ENCODE assay signal across 9 mouse cellular contexts in genomic region chr11:80872509-80873474, GRCm38 (mm10). TPM values are rescaled to one million over a fixed set of nuclear protein-coding genes. Genes with fewer than 3 reads are reported as not detected.
DNase-seq lines count a peak whose midpoint lies in the region; ATAC-seq and TF ChIP-seq lines count a peak whose summit lies in the region.
"Had no signal": no experiment of that assay in that cellular context is flagged by ENCODE, and none has a peak within 500 bp of the region (broad histone marks: within the 10 kb centered on the region; RNA-seq: fewer than 3 reads in every experiment).

No protein-coding gene starts in this region.

- peak; percentile 97 for ATAC-seq in liver, embryonic 12.5 days

- peak; percentile 84 for TF ChIP-seq CTCF in layer of hippocampus, adult 2 months (conservative IDR thresholded peaks at IDR 0.05)

- H3K36me3 ChIP-seq in liver, embryonic 12.5 days, result no peaks in the 10 kb centered on the region

- intact Hi-C loops in heart, postnatal 25 days (cut with DNase I), result loop anchor here (5.0 kb wide), 1 partner anchor 175 kb away; no protein-coding TSS in a partner anchor

- H3K27ac ChIP-seq in layer of hippocampus, adult 2 months, result no peak overlapping the region
- H3K27ac ChIP-seq in liver, embryonic 12.5 days, result peak overlapping the region; percentile 91

- peak overlapping the region; percentile 39 for H3K9ac ChIP-seq in liver, embryonic 12.5 days

- no peak overlapping the region for H3K4me3 ChIP-seq in layer of hippocampus, adult 2 months
- H3K4me3 ChIP-seq in liver, embryonic 12.5 days, result peak overlapping the region; percentile 20

- H3K4me1 ChIP-seq in liver, embryonic 12.5 days, result peaks cover 38% of the 10 kb centered on the region

- DNase-seq in layer of hippocampus, adult 2 months (ENCODE audit: low spot score in 2 of 2), result peak in 1 of 2 experiments; percentile 49
- no peak for DNase-seq in layer of hippocampus, postnatal 14 days (ENCODE audit: low spot score in 2 of 2)
- DNase-seq in adrenal gland, adult 2 months, result peak; percentile 80
- peak; percentile 75 for DNase-seq in embryo, embryonic 10 days (ENCODE audit: low spot score)
- peak; percentile 23 for DNase-seq in heart, postnatal 25 days (ENCODE audit: low spot score)
- DNase-seq in ovary, postnatal 36 days (ENCODE audit: low spot score), result peak; percentile 59
- DNase-seq in thymus, postnatal 4 days, result peak; percentile 80

- WGBS in liver, embryonic 12.5 days (ENCODE audit: insufficient replicate concordance), result 24% methylated on average over 17 of the region's 17 CpGs

- peak overlapping the region; percentile 59 for H3K4me2 ChIP-seq in liver, embryonic 12.5 days

- no peaks in the 10 kb centered on the region for H3K9me3 ChIP-seq in liver, embryonic 12.5 days (replicated peaks)

- peaks cover 9% of the 10 kb centered on the region; the same call in 1 of the 2 replicates for H3K27me3 ChIP-seq in liver, embryonic 12.5 days (replicated peaks)

RNA-seq across cellular contexts. Expression of gene Spaca3, which starts 14.6 kb away (rescaled TPM):
- total RNA-seq in layer of hippocampus, adult 2 months (2021), result not detected
- total RNA-seq in layer of hippocampus, postnatal 14 days (2021), result not detected
- not detected for total RNA-seq in adrenal gland, adult 2 months (2021)
- polyA plus RNA-seq in adrenal gland, adult 2 months (2012; rRNA removed), result not detected in 2 replicates
- total RNA-seq in heart, postnatal 25 days (2021), result not detected
- not detected in 2 replicates for polyA plus RNA-seq in liver, embryonic 12.5 days (2016; fragmentation: Nextera tagmentation; extraction: Ambion mirVana)
- polyA plus RNA-seq: neural tube, embryonic 14.5 days had no signal

Comparison
In these comparisons a context has a peak if more than half of its experiments do, and no peak if none do; other contexts are left out.
1. DNase-seq: peak in adrenal gland, adult 2 months (single experiment), embryo, embryonic 10 days (single experiment), heart, postnatal 25 days (single experiment), ovary, postnatal 36 days (single experiment) and thymus, postnatal 4 days (single experiment); none in layer of hippocampus, postnatal 14 days (0 of 2).